Mouse (Mus musculus) forebrain, postnatal 0 days (tissue): ENCODE measurements around the gene Hbs1l. TPM values are rescaled to one million over a fixed set of nuclear protein-coding genes. Genes with fewer than 3 reads are reported as not detected.

Experiments used
- ATAC-seq: fragments of 200-750 bp; cut with Nextera tagmentation; 2 replicates; pipeline ENCODE4 v1.8.0; 2017; ENCODE audit warnings: mild to moderate bottlenecking, moderate library complexity
- DNase-seq: peaks from one replicate; pipeline ENCODE4 v3.0.0-alpha.2; 2015
- H3K27ac ChIP-seq: fragments of 300-500 bp; sonication (generic); 2 replicates; pipeline ENCODE4 v1.5.1; 2014; ENCODE audit warnings: low read depth, mild to moderate bottlenecking, antibody characterized with exemption, low read length, moderate library complexity, mixed read lengths
- H3K27me3 ChIP-seq: fragments of 300-500 bp; sonication (generic); 2 replicates; pipeline ENCODE4 v1.6.1; 2014; ENCODE audit warnings: mild to moderate bottlenecking, low read length, mixed read lengths; ENCODE audit not compliant: insufficient read depth
- H3K36me3 ChIP-seq: fragments of 300-500 bp; sonication (generic); 2 replicates; pipeline ENCODE4 v1.6.1; 2014; ENCODE audit warnings: mild to moderate bottlenecking, moderate library complexity; ENCODE audit not compliant: insufficient read depth
- H3K4me1 ChIP-seq: fragments of 300-500 bp; sonication (generic); 2 replicates; pipeline ENCODE4 v1.6.1; 2014; ENCODE audit warnings: antibody characterized with exemption; ENCODE audit not compliant: insufficient read depth
- H3K4me2 ChIP-seq: fragments of 300-500 bp; sonication (generic); 2 replicates; pipeline ENCODE4 v1.6.1; 2014; ENCODE audit warnings: low read depth, mild to moderate bottlenecking, moderate library complexity
- H3K4me3 ChIP-seq: fragments of 300-500 bp; sonication (generic); 2 replicates; pipeline ENCODE4 v1.5.1; 2014; ENCODE audit warnings: low read depth, low read length, mixed read lengths
- H3K9ac ChIP-seq: fragments of 300-500 bp; sonication (generic); 2 replicates; pipeline ENCODE4 v1.6.1; 2014; ENCODE audit warnings: mild to moderate bottlenecking
- H3K9me3 ChIP-seq: fragments of 300-500 bp; sonication (generic); 2 replicates; pipeline ENCODE4 v1.6.1; 2016; ENCODE audit warnings: low read length
- CTCF ChIP-seq: sonication (generic); IDR thresholded peaks from 2 replicates; pipeline ENCODE4 v1.5.1; 2016; ENCODE audit warnings: antibody characterized with exemption, control low read depth, low read depth
- WGBS: fragments of 180-500 bp; shearing (Covaris S2); extraction: QIAGEN DNeasy Blood & Tissue Kit; methylation state at CpG from one replicate; pipeline ENCODE4 v1.1.7; 2014; 5-methylcytosine and 5-hydroxymethylcytosine counted together
- polyA plus RNA-seq: library from polyadenylated mRNA; unstranded; fragments of >200 nt; fragmentation: Nextera tagmentation; extraction: Ambion mirVana; gene quantifications from 2 replicates; pipeline ENCODE4 v1.2.1, GENCODE M21; 2015
- total RNA-seq: library from RNA; depleted of rRNA; stranded (reverse); fragments of >200 nt; gene quantifications from 2 replicates; pipeline ENCODE4 v1.2.3, GENCODE M21; 2014

Hbs1l gene
- total and polyA plus RNA-seq, 2 experiments from 2014 or later: 81.8 to 108 TPM

- no peaks in the 10 kb centered on the region for H3K27me3 ChIP-seq
- ATAC-seq (no peak), DNase-seq (no peak)
- H3K36me3 ChIP-seq: no peaks in the 10 kb centered on the region
- no peak overlapping the region for H3K4me3 ChIP-seq
- no peaks in the 10 kb centered on the region for H3K9me3 ChIP-seq
- H3K4me1 ChIP-seq: no peaks in the 10 kb centered on the region
- H3K9ac ChIP-seq: no peak overlapping the region
- no peak overlapping the region for H3K27ac ChIP-seq
- no peak overlapping the region for H3K4me2 ChIP-seq
- 63% methylated on average over 2 of the region's 2 CpGs for WGBS
- TF ChIP-seq CTCF: no peak
Measured at GRCm38 (mm10) chr10:21400453-21400852, 104.7 kb downstream of the Hbs1l start.

DNA sequence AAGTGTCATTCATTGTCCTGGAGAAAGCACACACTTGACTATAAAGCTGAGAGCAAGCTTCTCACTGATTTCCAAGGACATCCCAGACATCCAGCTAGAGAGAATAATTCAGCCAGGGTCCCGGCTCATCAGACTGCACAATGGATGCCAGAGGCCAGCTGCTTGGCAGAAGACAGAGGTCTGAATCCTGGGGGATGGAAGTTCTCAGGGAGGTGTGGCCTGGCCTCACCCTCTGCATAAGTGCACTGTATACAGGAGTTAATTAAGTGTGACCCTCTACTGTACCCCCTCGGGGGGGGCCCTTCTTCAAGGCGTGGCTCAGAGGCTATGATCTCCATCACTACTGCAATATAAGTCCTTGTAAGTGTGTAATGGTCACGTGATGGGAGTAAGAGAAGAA, 105.5 kb downstream of the Hbs1l start:
- no peak for DNase-seq
- Histone ChIP-seq H3K9ac (no peak overlapping the region), H3K9me3 (no peaks in the 10 kb centered on the region), H3K4me2 (no peak overlapping the region), H3K4me3 (no peak overlapping the region), H3K27me3 (no peaks in the 10 kb centered on the region), H3K36me3 (no peaks in the 10 kb centered on the region), H3K27ac (no peak overlapping the region), H3K4me1 (no peaks in the 10 kb centered on the region)
- no peak for TF ChIP-seq CTCF
- WGBS: 72% methylated on average over 4 of the region's 4 CpGs
- no peak for ATAC-seq

DNA sequence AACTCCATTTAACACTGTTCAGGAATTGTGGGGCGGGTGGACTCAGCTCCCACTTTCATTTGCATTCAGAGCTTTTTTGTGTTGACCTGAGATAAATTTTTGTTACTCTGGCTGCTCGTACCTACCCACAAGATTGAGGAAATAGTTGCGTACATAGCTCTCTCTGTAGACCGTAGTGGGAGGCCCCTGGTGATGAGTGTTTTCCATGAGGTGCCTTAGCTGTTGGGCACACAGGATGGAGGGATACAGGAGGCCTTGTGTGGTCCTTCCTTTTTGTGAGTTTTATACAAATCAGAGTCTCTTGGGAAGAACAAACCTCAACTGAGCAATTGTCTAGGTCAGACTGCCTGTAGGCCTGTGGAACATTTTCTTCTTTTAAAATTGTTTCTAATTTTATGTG, 109.0 kb downstream of the Hbs1l start:
- 94% methylated on average over 4 of the region's 4 CpGs for WGBS
- Histone ChIP-seq H3K4me3 (no peak overlapping the region), H3K27me3 (no peaks in the 10 kb centered on the region), H3K4me1 (no peaks in the 10 kb centered on the region), H3K9ac (no peak overlapping the region), H3K9me3 (no peaks in the 10 kb centered on the region), H3K36me3 (no peaks in the 10 kb centered on the region), H3K27ac (no peak overlapping the region), H3K4me2 (no peak overlapping the region)
- no peak for TF ChIP-seq CTCF
- ATAC-seq: no peak
- no peak for DNase-seq

- Histone ChIP-seq H3K4me3 (no peak overlapping the region), H3K27ac (no peak overlapping the region), H3K36me3 (no peaks in the 10 kb centered on the region), H3K9ac (no peak overlapping the region), H3K9me3 (no peaks in the 10 kb centered on the region), H3K4me2 (no peak overlapping the region), H3K27me3 (no peaks in the 10 kb centered on the region), H3K4me1 (no peaks in the 10 kb centered on the region)
- 83% methylated on average over 11 of the region's 11 CpGs for WGBS
- DNase-seq (no peak), ATAC-seq (no peak)
- no peak for TF ChIP-seq CTCF
Measured at GRCm38 (mm10) chr10:21405707-21406534, 110.1 kb downstream of the Hbs1l start.

- 60% methylated on average over 5 of the region's 5 CpGs for WGBS
- H3K4me2 ChIP-seq: no peak overlapping the region
- no peaks in the 10 kb centered on the region for H3K27me3 ChIP-seq
- H3K27ac ChIP-seq: no peak overlapping the region
- no peak overlapping the region for H3K9ac ChIP-seq
- no peaks in the 10 kb centered on the region for H3K36me3 ChIP-seq
- no peaks in the 10 kb centered on the region for H3K9me3 ChIP-seq
- no peak overlapping the region for H3K4me3 ChIP-seq
- TF ChIP-seq CTCF: no peak
- DNase-seq (no peak), ATAC-seq (no peak)
- no peaks in the 10 kb centered on the region for H3K4me1 ChIP-seq
Measured at GRCm38 (mm10) chr10:21410711-21411110, 114.9 kb downstream of the Hbs1l start.

GRCm38 (mm10) chr10:21411621-21412205, 115.9 kb downstream of the Hbs1l start:
- no peak overlapping the region for H3K4me3 ChIP-seq
- no peak overlapping the region for H3K27ac ChIP-seq
- no peak for ATAC-seq
- 72% methylated on average over 6 of the region's 6 CpGs for WGBS
- no peaks in the 10 kb centered on the region for H3K27me3 ChIP-seq
- no peaks in the 10 kb centered on the region for H3K4me1 ChIP-seq
- no peak for DNase-seq
- H3K9ac ChIP-seq: no peak overlapping the region
- H3K4me2 ChIP-seq: no peak overlapping the region
- H3K36me3 ChIP-seq: no peaks in the 10 kb centered on the region
- TF ChIP-seq CTCF: no peak
- H3K9me3 ChIP-seq: no peaks in the 10 kb centered on the region

DNA sequence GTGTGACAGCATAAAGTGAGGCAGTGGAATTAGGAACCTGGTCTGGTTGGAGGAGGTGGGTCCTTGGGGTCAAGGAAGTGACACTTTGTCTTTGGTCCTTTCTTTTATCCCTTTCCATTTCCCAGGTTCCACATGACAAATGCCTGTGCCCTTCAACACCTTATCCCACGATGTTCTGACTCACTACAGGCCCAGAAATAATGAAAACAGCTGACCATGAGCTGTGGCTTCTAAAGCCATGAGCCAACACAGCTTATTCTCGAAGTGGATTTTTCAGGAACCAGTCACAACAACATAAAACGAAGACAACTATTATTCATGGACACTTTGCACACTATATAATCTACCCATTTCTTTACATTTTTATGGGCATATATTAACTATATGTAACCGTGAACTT, 119.3 kb downstream of the Hbs1l start:
- H3K4me3 ChIP-seq: no peak overlapping the region
- H3K27ac ChIP-seq: no peak overlapping the region
- no peak for DNase-seq
- no peaks in the 10 kb centered on the region for H3K36me3 ChIP-seq
- no peaks in the 10 kb centered on the region for H3K4me1 ChIP-seq
- no peak for TF ChIP-seq CTCF
- no peaks in the 10 kb centered on the region for H3K27me3 ChIP-seq
- ATAC-seq: no peak
- no peak overlapping the region for H3K4me2 ChIP-seq
- no peaks in the 10 kb centered on the region for H3K9me3 ChIP-seq
- WGBS: 85% methylated on average over 4 of the region's 4 CpGs
- no peak overlapping the region for H3K9ac ChIP-seq
